Mouse (Mus musculus): ENCODE measurements around the gene Epn2.

DNA sequence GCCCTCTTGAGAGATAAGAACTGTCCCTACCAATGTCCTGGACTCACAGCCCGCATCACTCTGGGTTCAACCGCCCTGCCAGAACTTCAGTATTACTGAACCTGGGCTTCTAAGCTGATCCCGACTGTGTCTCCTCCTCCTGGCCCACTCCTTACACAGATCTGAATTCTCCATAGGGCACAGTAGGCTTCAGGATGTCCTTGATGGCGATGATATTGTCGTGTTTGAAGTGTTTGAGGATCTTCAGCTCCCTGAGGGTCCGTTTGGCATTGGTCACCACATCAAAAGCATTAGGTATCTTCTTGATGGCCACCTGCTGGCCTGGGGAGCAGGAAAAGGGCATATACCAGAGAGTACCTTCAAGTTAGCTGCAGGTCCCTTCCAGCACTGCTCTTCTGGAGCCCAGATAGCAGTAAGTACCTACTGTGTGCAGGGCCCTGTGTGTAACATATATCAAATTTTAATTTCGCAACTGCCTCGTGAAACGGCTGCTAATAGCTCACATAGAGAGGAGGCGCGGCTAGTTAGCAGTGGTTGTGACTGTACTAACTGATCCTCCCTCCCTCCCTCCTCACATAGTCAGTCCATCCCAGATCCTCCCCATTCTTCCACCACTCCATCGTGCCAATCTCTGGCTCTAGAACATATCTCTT lies 86.6 kb downstream of the Epn2 start:
- TF ChIP-seq CTCF (IDR thresholded peaks at IDR 0.05; ENCODE audit: borderline replicate concordance, control insufficient read depth, extremely low read depth, insufficient read depth, low read length, poor library complexity), result no peak
- no peak for TF ChIP-seq POLR2A (IDR thresholded peaks at IDR 0.05; ENCODE audit: control insufficient read depth, extremely low read depth, insufficient read depth, low read length, poor library complexity)
